Mouse (Mus musculus) brain, adult 2 months (tissue): ENCODE results near the gene Phldb1.
"Not testable (repeated sequence)": the region's sequence is repeated elsewhere in the genome, so short reads cannot be mapped to it uniquely, and the experiment has no call there.

Experiments used
- DNase-seq: peaks from one replicate; pipeline ENCODE4 v3.0.0; 2011; ENCODE audit warnings: low read depth, low spot score

Gene Phldb1

GRCm38 (mm10) chr9:44655098-44656066 is 79.6 kb downstream of the Phldb1 start:
- peak; percentile 82 for DNase-seq

GRCm38 (mm10) chr9:44653896-44654295 is 81.1 kb downstream of the Phldb1 start:
- DNase-seq: no peak

- peak; percentile 74 for DNase-seq
Measured at GRCm38 (mm10) chr9:44652027-44652426, 83.0 kb downstream of the Phldb1 start.

GRCm38 (mm10) chr9:44648881-44649281 is 86.1 kb downstream of the Phldb1 start:
- no peak for DNase-seq

- no peak for DNase-seq
Measured at GRCm38 (mm10) chr9:44647656-44648055, 87.3 kb downstream of the Phldb1 start.

- DNase-seq: no peak
Measured at GRCm38 (mm10) chr9:44647026-44647425, 88.0 kb downstream of the Phldb1 start.

- DNase-seq: no peak
Measured at GRCm38 (mm10) chr9:44646366-44646765, 88.6 kb downstream of the Phldb1 start.

- DNase-seq: no peak
Measured at GRCm38 (mm10) chr9:44645924-44646323, 89.1 kb downstream of the Phldb1 start.

GRCm38 (mm10) chr9:44645481-44645880 is 89.5 kb downstream of the Phldb1 start:
- DNase-seq: peak; percentile 75

- no peak for DNase-seq
Measured at GRCm38 (mm10) chr9:44644186-44644585, 90.8 kb downstream of the Phldb1 start.

GRCm38 (mm10) chr9:44643103-44643502 is 91.9 kb downstream of the Phldb1 start:
- no peak for DNase-seq

GRCm38 (mm10) chr9:44641616-44642015 is 93.4 kb downstream of the Phldb1 start:
- DNase-seq: no peak

GRCm38 (mm10) chr9:44640646-44641357 is 94.2 kb downstream of the Phldb1 start:
- DNase-seq: no peak

- DNase-seq: not testable (repeated sequence)
Measured at GRCm38 (mm10) chr9:44640028-44640427, 95.0 kb downstream of the Phldb1 start.

- peak; percentile 54 for DNase-seq
Measured at GRCm38 (mm10) chr9:44638726-44639125, 96.3 kb downstream of the Phldb1 start.

GRCm38 (mm10) chr9:44637551-44638169 is 97.3 kb downstream of the Phldb1 start:
- DNase-seq: peak; percentile 41
